Mouse (Mus musculus) limb, embryonic 14.5 days (tissue): ENCODE measurements around the gene Tmem120a. TPM values are rescaled to one million over a fixed set of nuclear protein-coding genes. Genes with fewer than 3 reads are reported as not detected.

ENCODE experiments used
- ATAC-seq: fragments of 200-750 bp; cut with Nextera tagmentation; 2 replicates; pipeline ENCODE4 v1.8.0; 2017; ENCODE audit warnings: low read depth, moderate number of reproducible peaks, moderate TSS enrichment; ENCODE audit not compliant: low FRiP score
- DNase-seq: peaks from one replicate; pipeline ENCODE4 v3.0.0-alpha.2; 2015; ENCODE audit warnings: low spot score
- H3K27ac ChIP-seq: fragments of 300-500 bp; sonication (generic); replicated peaks from 2 replicates; pipeline ENCODE4 v1.5.1; 2014; ENCODE audit warnings: low read depth, mild to moderate bottlenecking, low read length, moderate library complexity, mixed read lengths
- H3K27me3 ChIP-seq: fragments of 300-500 bp; sonication (generic); 2 replicates; pipeline ENCODE4 v1.6.1; 2014; ENCODE audit warnings: low read length, mixed read lengths; ENCODE audit not compliant: control insufficient read depth, insufficient read depth
- H3K36me3 ChIP-seq: fragments of 300-500 bp; sonication (generic); 2 replicates; pipeline ENCODE4 v1.6.1; 2014; ENCODE audit warnings: mild to moderate bottlenecking, low read length, moderate library complexity, mixed read lengths; ENCODE audit not compliant: control insufficient read depth, insufficient read depth
- H3K4me1 ChIP-seq: fragments of 300-500 bp; sonication (generic); 2 replicates; pipeline ENCODE4 v1.6.1; 2014; ENCODE audit warnings: antibody characterized with exemption, low read length, mixed read lengths; ENCODE audit not compliant: control insufficient read depth, insufficient read depth
- H3K4me2 ChIP-seq: fragments of 300-500 bp; sonication (generic); replicated peaks from 2 replicates; pipeline ENCODE4 v1.6.1; 2014; ENCODE audit warnings: low read depth, mild to moderate bottlenecking, low read length, moderate library complexity; ENCODE audit not compliant: severe bottlenecking
- H3K4me3 ChIP-seq: fragments of 300-500 bp; sonication (generic); replicated peaks from 2 replicates; pipeline ENCODE4 v1.5.1; 2014; ENCODE audit warnings: low read length
- H3K9ac ChIP-seq: fragments of 300-500 bp; sonication (generic); 2 replicates; pipeline ENCODE4 v1.6.1; 2014; ENCODE audit warnings: mild to moderate bottlenecking, low read depth, low read length, moderate library complexity; ENCODE audit not compliant: severe bottlenecking
- H3K9me3 ChIP-seq: fragments of 300-500 bp; sonication (generic); 2 replicates; pipeline ENCODE4 v1.6.1; 2016; ENCODE audit warnings: low read length; ENCODE audit not compliant: control insufficient read depth
- POLR2A ChIP-seq: fragments of 200-500 bp; IDR thresholded peaks from 2 replicates; pipeline ENCODE4 v1.8.0; 2012; ENCODE audit warnings: inconsistent platforms, mild to moderate bottlenecking, moderate library complexity, borderline replicate concordance; ENCODE audit not compliant: insufficient read depth, insufficient read length; ENCODE audit errors: extremely low read depth
- WGBS: fragments of 180-500 bp; shearing (Covaris S2); extraction: QIAGEN DNeasy Blood & Tissue Kit; methylation state at CpG from one replicate; pipeline ENCODE4 v1.1.7; 2014; 5-methylcytosine and 5-hydroxymethylcytosine counted together
- polyA plus RNA-seq, 2 experiments: library from polyadenylated mRNA; depleted of rRNA in 1 of 2; stranded (reverse) in 1 of 2; unstranded in 1 of 2; fragments of >200 nt; fragmentation: Nextera tagmentation in 1 of 2; extraction: Ambion mirVana in 1 of 2; gene quantifications; 2 replicates each; pipeline versions ENCODE4 v1.2.1 to v1.2.3; 2012 to 2014

Gene Tmem120a
- polyA plus RNA-seq, 2 experiments = 21.3 to 48.1 TPM

GRCm38 (mm10) chr5:135719586-135720120, 24.6 kb downstream of the Tmem120a start:
- WGBS = 76% methylated on average over 10 of the region's 10 CpGs
- DNase-seq (no peak), ATAC-seq (no peak)
- peaks cover 26% of the 10 kb centered on the region for H3K4me1 ChIP-seq
- no peaks in the 10 kb centered on the region for H3K9me3 ChIP-seq
- no peak overlapping the region for H3K4me2 ChIP-seq
- H3K4me3 ChIP-seq = no peak overlapping the region
- H3K36me3 ChIP-seq = peaks cover 20% of the 10 kb centered on the region
- no peak overlapping the region for H3K27ac ChIP-seq
- H3K9ac ChIP-seq = no peak overlapping the region
- no peak for TF ChIP-seq POLR2A
- H3K27me3 ChIP-seq = no peaks in the 10 kb centered on the region

- Histone ChIP-seq H3K4me2 (no peak overlapping the region), H3K9me3 (no peaks in the 10 kb centered on the region), H3K9ac (no peak overlapping the region), H3K4me1 (no peaks in the 10 kb centered on the region; the same call in 1 of the 2 replicates), H3K36me3 (peaks cover 25% of the 10 kb centered on the region), H3K27me3 (no peaks in the 10 kb centered on the region), H3K4me3 (no peak overlapping the region), H3K27ac (no peak overlapping the region)
- TF ChIP-seq POLR2A = no peak
- ATAC-seq = no peak
- WGBS = 61% methylated on average over 10 of the region's 10 CpGs
- no peak for DNase-seq
These were observed 28.6 kb downstream of the Tmem120a start for GRCm38 (mm10) chr5:135715624-135716023.

GRCm38 (mm10) chr5:135713441-135714218, 30.6 kb downstream of the Tmem120a start:
- WGBS = 70% methylated on average over 16 of the region's 16 CpGs
- no peaks in the 10 kb centered on the region for H3K27me3 ChIP-seq
- TF ChIP-seq POLR2A = no peak
- H3K27ac ChIP-seq = no peak overlapping the region
- no peak overlapping the region for H3K9ac ChIP-seq
- H3K4me3 ChIP-seq = no peak overlapping the region
- H3K4me1 ChIP-seq = no peaks in the 10 kb centered on the region; the same call in 1 of the 2 replicates
- H3K36me3 ChIP-seq = peaks cover 28% of the 10 kb centered on the region
- ATAC-seq = no peak
- H3K4me2 ChIP-seq = no peak overlapping the region
- H3K9me3 ChIP-seq = no peaks in the 10 kb centered on the region
- DNase-seq = peak; percentile 40

GRCm38 (mm10) chr5:135712803-135713202, 31.4 kb downstream of the Tmem120a start:
- DNase-seq (no peak), ATAC-seq (no peak)
- H3K27ac ChIP-seq = no peak overlapping the region
- no peaks in the 10 kb centered on the region for H3K27me3 ChIP-seq
- no peaks in the 10 kb centered on the region; the same call in 1 of the 2 replicates for H3K4me1 ChIP-seq
- no peak overlapping the region for H3K9ac ChIP-seq
- H3K36me3 ChIP-seq = peaks cover 25% of the 10 kb centered on the region
- no peaks in the 10 kb centered on the region for H3K9me3 ChIP-seq
- no peak for TF ChIP-seq POLR2A
- H3K4me2 ChIP-seq = no peak overlapping the region
- no peak overlapping the region for H3K4me3 ChIP-seq
- WGBS = 83% methylated on average over 4 of the region's 4 CpGs

- Histone ChIP-seq H3K4me1 (no peaks in the 10 kb centered on the region; the same call in 1 of the 2 replicates), H3K4me3 (no peak overlapping the region), H3K9ac (no peak overlapping the region), H3K36me3 (peaks cover 27% of the 10 kb centered on the region), H3K27ac (no peak overlapping the region), H3K27me3 (no peaks in the 10 kb centered on the region), H3K4me2 (no peak overlapping the region), H3K9me3 (no peaks in the 10 kb centered on the region)
- DNase-seq = no peak
- ATAC-seq = no peak
- WGBS = 88% methylated on average over 13 of the region's 13 CpGs
- no peak for TF ChIP-seq POLR2A
These were observed 32.5 kb downstream of the Tmem120a start for GRCm38 (mm10) chr5:135711582-135712355.
